Mouse (Mus musculus) small intestine, adult 2 months (tissue): ENCODE measurements around the gene Aunip.

ENCODE experiments used
- CTCF ChIP-seq: fragments of 200-500 bp; IDR thresholded peaks from 2 replicates; pipeline ENCODE4 v1.5.1; 2012; ENCODE audit warnings: low read depth, mild to moderate bottlenecking, control low read depth, inconsistent platforms, low read length, moderate library complexity, mixed read lengths; ENCODE audit not compliant: insufficient replicate concordance, insufficient read length; ENCODE audit errors: extremely low read depth
- POLR2A ChIP-seq: fragments of 200-500 bp; IDR thresholded peaks from 2 replicates; pipeline ENCODE4 v1.6.1; 2012; ENCODE audit warnings: low read depth, mild to moderate bottlenecking, control low read depth, inconsistent platforms, low read length, moderate library complexity

DNA sequence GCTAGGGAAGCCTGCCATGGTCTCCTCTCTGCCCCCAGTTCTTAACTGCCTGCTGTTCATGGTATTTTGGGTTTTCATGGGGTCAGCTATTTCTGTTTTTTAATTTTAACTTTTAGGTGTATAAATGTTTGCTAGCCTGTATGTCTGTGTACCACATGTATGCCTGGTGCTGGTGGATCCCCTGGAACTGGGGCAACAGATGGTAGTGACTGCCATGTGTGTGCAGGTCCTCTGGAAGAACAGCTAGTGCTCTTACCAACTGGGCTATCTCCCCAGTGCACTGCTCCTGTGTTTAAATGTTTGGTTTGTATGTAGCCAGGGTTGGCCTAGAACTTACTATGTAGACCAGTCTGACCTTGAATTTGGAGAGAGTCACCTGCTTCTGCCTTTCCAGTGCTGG lies 8.5 kb downstream of the Aunip start:
- no peak for TF ChIP-seq CTCF
- TF ChIP-seq POLR2A, result no peak
